ENCODE assay signal across 19 mouse cellular contexts in genomic region chr13:59338436-59338835, GRCm38 (mm10).
DNase-seq lines count a peak whose midpoint lies in the region; ATAC-seq and TF ChIP-seq lines count a peak whose summit lies in the region.
"Had no signal": no experiment of that assay in that cellular context is flagged by ENCODE, and none has a peak within 500 bp of the region (broad histone marks: within the 10 kb centered on the region; RNA-seq: fewer than 3 reads in every experiment).

No protein-coding gene starts in this region.

- peak; percentile 30; the same call in 1 of the 2 replicates for TF ChIP-seq CTCF in hindbrain, postnatal 0 days (IDR thresholded peaks at IDR 0.05; ENCODE audit: low read depth)
- TF ChIP-seq CTCF in testis, adult 2 months (IDR thresholded peaks at IDR 0.05; ENCODE audit: control insufficient read depth, insufficient read depth, insufficient replicate concordance, low read depth, low read length): 0 out of 2 replicates have a peak, but pooled peaks have one; percentile 12

- DNase-seq in cerebellum, postnatal 14 days: peak; percentile 68 to 69
- no peak for DNase-seq in hindbrain, postnatal 0 days (ENCODE audit: low spot score)
- no peak for DNase-seq in testis, postnatal 10 days (ENCODE audit: low spot score)
- DNase-seq: adrenal gland, adult 2 months; adrenal gland, postnatal 10 days; adrenal gland, postnatal 25 days; cerebellum, adult 2 months; cerebellum, adult 9-10 months; embryo, embryonic 11 days had no signal

- no peak overlapping the region for H3K4me3 ChIP-seq in hindbrain, postnatal 0 days (ENCODE audit: low read length)
- H3K4me3 ChIP-seq in hindbrain, embryonic 16.5 days (ENCODE audit: low read length): no peak overlapping the region
- H3K4me3 ChIP-seq in testis, adult 2 months (ENCODE audit: control insufficient read depth, low read depth, low read length): no peak overlapping the region
- H3K4me3 ChIP-seq: embryonic facial prominence, embryonic 13.5 days; embryonic facial prominence, embryonic 15.5 days; erythroblast, embryonic 14.5 days; forebrain, embryonic 10.5 days; forebrain, embryonic 12.5 days had no signal

- no peak overlapping the region for H3K9ac ChIP-seq in hindbrain, postnatal 0 days (replicated peaks; ENCODE audit: low read length)
- H3K9ac ChIP-seq in hindbrain, embryonic 16.5 days (ENCODE audit: low read depth, low read length): no peak overlapping the region
- H3K9ac ChIP-seq: embryonic facial prominence, embryonic 13.5 days; embryonic facial prominence, embryonic 15.5 days; forebrain, embryonic 12.5 days had no signal

- 90% methylated on average over 9 of the region's 9 CpGs for WGBS in hindbrain, postnatal 0 days
- WGBS in hindbrain, embryonic 16.5 days: 91% methylated on average over 9 of the region's 9 CpGs

- no peak overlapping the region for H3K4me2 ChIP-seq in hindbrain, postnatal 0 days (ENCODE audit: low read depth, low read length)
- no peak overlapping the region for H3K4me2 ChIP-seq in hindbrain, embryonic 16.5 days (ENCODE audit: low read length)
- H3K4me2 ChIP-seq: embryonic facial prominence, embryonic 13.5 days; embryonic facial prominence, embryonic 15.5 days; forebrain, embryonic 12.5 days had no signal

- no peak for TF ChIP-seq POLR2A in testis, adult 2 months (IDR thresholded peaks at IDR 0.05; ENCODE audit: control insufficient read depth, low read depth, low read length)

- H3K27ac ChIP-seq in hindbrain, postnatal 0 days: no peak overlapping the region
- H3K27ac ChIP-seq in hindbrain, embryonic 16.5 days (ENCODE audit: low read depth, low read length): no peak overlapping the region
- H3K27ac ChIP-seq in testis, adult 2 months (ENCODE audit: control insufficient read depth, insufficient read depth, low read depth, low read length): no peak overlapping the region
- H3K27ac ChIP-seq: embryonic facial prominence, embryonic 13.5 days; embryonic facial prominence, embryonic 15.5 days; forebrain, embryonic 10.5 days; forebrain, embryonic 12.5 days had no signal

- no peak for ATAC-seq in cerebellum, adult (ENCODE audit: insufficient number of reproducible peaks, low FRiP score, low TSS enrichment)
- ATAC-seq in hindbrain, postnatal 0 days: no peak
- no peak for ATAC-seq in hindbrain, embryonic 16.5 days
- ATAC-seq: forebrain, embryonic 14.5 days; forebrain, embryonic 16.5 days had no signal

- H3K36me3 ChIP-seq in hindbrain, postnatal 0 days (ENCODE audit: insufficient read depth, low read length): no peaks in the 10 kb centered on the region
- H3K36me3 ChIP-seq in hindbrain, embryonic 16.5 days (ENCODE audit: control insufficient read depth, insufficient read depth, low read length): no peaks in the 10 kb centered on the region
- no peaks in the 10 kb centered on the region for H3K36me3 ChIP-seq in testis, adult 2 months (ENCODE audit: control insufficient read depth, insufficient read depth, low read length)
- H3K36me3 ChIP-seq: embryonic facial prominence, embryonic 13.5 days; embryonic facial prominence, embryonic 15.5 days; forebrain, embryonic 10.5 days; forebrain, embryonic 12.5 days had no signal

- H3K9me3 ChIP-seq in hindbrain, postnatal 0 days (ENCODE audit: low read length): no peaks in the 10 kb centered on the region
- H3K9me3 ChIP-seq in hindbrain, embryonic 16.5 days (ENCODE audit: control insufficient read depth, low read length): no peaks in the 10 kb centered on the region
- H3K9me3 ChIP-seq: embryonic facial prominence, embryonic 13.5 days; embryonic facial prominence, embryonic 15.5 days; forebrain, embryonic 10.5 days; forebrain, embryonic 12.5 days had no signal

- no peaks in the 10 kb centered on the region for H3K27me3 ChIP-seq in hindbrain, postnatal 0 days (ENCODE audit: insufficient read depth, low read length)
- no peaks in the 10 kb centered on the region for H3K27me3 ChIP-seq in hindbrain, embryonic 16.5 days (replicated peaks; ENCODE audit: control insufficient read depth, insufficient read depth, low read length)
- H3K27me3 ChIP-seq in testis, adult 2 months (ENCODE audit: control insufficient read depth, insufficient read depth, low read length): no peaks in the 10 kb centered on the region
- H3K27me3 ChIP-seq: embryonic facial prominence, embryonic 13.5 days; embryonic facial prominence, embryonic 15.5 days; forebrain, embryonic 12.5 days had no signal

- no peaks in the 10 kb centered on the region for H3K4me1 ChIP-seq in hindbrain, postnatal 0 days (ENCODE audit: insufficient read depth, low read length)
- H3K4me1 ChIP-seq in hindbrain, embryonic 16.5 days (ENCODE audit: control insufficient read depth, insufficient read depth, low read depth, low read length): no peaks in the 10 kb centered on the region
- H3K4me1 ChIP-seq in testis, adult 2 months (ENCODE audit: control insufficient read depth, insufficient read depth, low read length): peaks cover 10% of the 10 kb centered on the region
- H3K4me1 ChIP-seq: embryonic facial prominence, embryonic 13.5 days; embryonic facial prominence, embryonic 15.5 days had no signal

Comparison
In these comparisons a context has a peak if more than half of its experiments do, and no peak if none do; other contexts are left out.
1. DNase-seq: peak in cerebellum, postnatal 14 days (2 of 2); none in hindbrain, postnatal 0 days (single experiment) and testis, postnatal 10 days (single experiment).